Mouse (Mus musculus): ENCODE results near the gene Snrpf. TPM values are rescaled to one million over a fixed set of nuclear protein-coding genes. Genes with fewer than 3 reads are reported as not detected.

Snrpf gene
- 31.3 and 38.6 TPM in 2 replicates for polyA plus RNA-seq (2012; rRNA removed)

DNA sequence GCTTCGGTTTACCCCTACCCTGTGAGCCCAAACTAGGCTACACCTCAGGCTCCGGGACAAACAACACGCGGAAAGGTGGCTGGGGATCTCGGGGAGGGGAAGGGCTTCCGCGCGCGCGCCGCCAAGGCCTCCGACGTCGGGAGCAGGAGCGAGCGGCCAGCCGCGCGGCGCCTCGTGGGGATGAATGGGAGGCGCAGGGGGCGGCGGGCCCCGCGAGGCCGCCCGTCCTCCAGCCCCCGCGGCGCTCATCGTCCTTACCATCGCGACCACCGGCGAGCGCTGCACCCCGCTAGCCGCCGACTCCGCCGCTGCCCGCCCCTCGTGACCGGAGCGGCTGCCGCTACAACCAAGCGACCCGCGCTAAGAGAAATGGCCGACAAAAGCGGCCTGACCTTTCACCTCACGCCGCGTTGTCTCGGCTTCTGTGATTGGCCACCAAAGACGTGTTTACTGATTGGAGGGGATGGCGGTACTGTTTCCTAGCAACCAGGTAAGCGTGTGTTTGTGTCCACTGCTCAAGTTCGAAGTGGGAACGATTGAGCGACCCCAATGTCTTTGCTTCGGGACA lies at the start of gene Snrpf:
Gene Snrpf (minus strand): TSS at position 426 of the 568 bp plus-strand sequence.
- no peak within 1 kb of the TSS for H3K27ac ChIP-seq (ENCODE audit: insufficient read depth, low read depth, low read length)

DNA sequence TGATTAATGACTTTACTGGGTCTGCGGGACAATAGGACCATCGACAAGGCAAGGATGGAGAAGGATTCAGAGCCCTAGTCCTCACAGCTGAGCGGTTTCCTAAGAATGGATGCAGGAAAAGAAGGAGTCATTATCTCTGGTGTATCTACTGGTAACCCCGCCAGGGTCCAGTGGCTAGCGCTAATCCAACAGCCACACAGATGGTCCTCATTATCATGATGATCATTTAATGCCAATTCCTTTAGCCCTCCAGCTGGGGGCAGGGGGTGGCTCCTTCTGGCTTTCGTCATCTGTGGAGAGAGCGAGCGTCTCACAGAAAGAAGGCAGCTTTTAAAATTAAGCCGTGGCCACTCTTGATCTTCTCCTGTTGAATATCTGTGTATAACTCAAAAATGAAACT lies 46.4 kb upstream of the Snrpf start:
- TF ChIP-seq CTCF (IDR thresholded peaks at IDR 0.05; ENCODE audit: extremely low read depth, insufficient read length, insufficient replicate concordance, low read depth, low read length) (no peak), POLR2A (IDR thresholded peaks at IDR 0.05; ENCODE audit: low read depth, low read length) (no peak)
- WGBS = 80% methylated on average over 9 of the region's 9 CpGs
- H3K36me3 ChIP-seq (ENCODE audit: control insufficient read depth, insufficient read depth, low read length) = no peaks in the 10 kb centered on the region
- H3K27ac ChIP-seq (ENCODE audit: insufficient read depth, low read depth, low read length) = no peak overlapping the region
- H3K4me1 ChIP-seq (ENCODE audit: control insufficient read depth, insufficient read depth, insufficient read length, low read length) = 0 out of 2 replicates have a peak, but pooled peaks cover 3% of the 10 kb centered on the region
- no peak overlapping the region for H3K4me3 ChIP-seq (ENCODE audit: low read depth, low read length)
- H3K27me3 ChIP-seq (ENCODE audit: control insufficient read depth, insufficient read depth, low read length) = peaks cover 7% of the 10 kb centered on the region; the same call in 1 of the 2 replicates

More for the DNA sequence above, at the start of gene Snrpf:
- under 1% methylated on average over 63 of the region's 63 CpGs for WGBS
- Histone ChIP-seq H3K4me3 (ENCODE audit: low read depth, low read length) (peak within 1 kb of the TSS; percentile 89), H3K4me1 (ENCODE audit: control insufficient read depth, insufficient read depth, insufficient read length, low read length) (no peaks in the 10 kb centered on the region), H3K27me3 (ENCODE audit: control insufficient read depth, insufficient read depth, low read length) (no peaks in the 10 kb centered on the region), H3K36me3 (ENCODE audit: control insufficient read depth, insufficient read depth, low read length) (peaks cover 3% of the 10 kb centered on the region)
- TF ChIP-seq CTCF (IDR thresholded peaks at IDR 0.05; ENCODE audit: extremely low read depth, insufficient read length, insufficient replicate concordance, low read depth, low read length) (no peak), POLR2A (IDR thresholded peaks at IDR 0.05; ENCODE audit: low read depth, low read length) (peak; percentile 33; the same call in 1 of the 2 replicates)

DNA sequence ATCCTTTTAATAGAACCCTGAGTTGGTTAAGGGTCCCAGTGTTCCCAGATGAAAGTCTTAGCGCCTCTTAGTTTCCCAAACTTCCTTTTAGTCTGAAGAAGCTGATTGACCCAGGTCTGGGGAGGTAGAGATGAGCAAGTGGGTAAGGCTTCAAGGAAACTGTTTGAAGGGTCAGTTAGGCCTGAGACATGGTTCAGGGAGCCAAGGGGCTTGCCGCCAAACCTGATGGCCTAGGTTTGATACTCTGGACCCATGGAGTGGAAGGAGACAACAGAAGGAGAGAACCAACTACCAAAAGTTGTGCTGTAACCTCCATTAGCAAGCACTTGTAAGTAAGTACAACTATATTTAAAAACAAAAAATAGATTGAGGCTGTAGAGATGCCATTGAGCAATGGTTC lies 44.5 kb upstream of the Snrpf start:
- WGBS = 98% methylated on average over 2 of the region's 2 CpGs
- TF ChIP-seq CTCF (IDR thresholded peaks at IDR 0.05; ENCODE audit: extremely low read depth, insufficient read length, insufficient replicate concordance, low read depth, low read length) = no peak
- no peak for TF ChIP-seq POLR2A (IDR thresholded peaks at IDR 0.05; ENCODE audit: low read depth, low read length)
- Histone ChIP-seq H3K36me3 (ENCODE audit: control insufficient read depth, insufficient read depth, low read length) (no peaks in the 10 kb centered on the region), H3K4me3 (ENCODE audit: low read depth, low read length) (no peak overlapping the region), H3K27ac (ENCODE audit: insufficient read depth, low read depth, low read length) (no peak overlapping the region), H3K27me3 (ENCODE audit: control insufficient read depth, insufficient read depth, low read length) (no peaks in the 10 kb centered on the region), H3K4me1 (ENCODE audit: control insufficient read depth, insufficient read depth, insufficient read length, low read length) (peaks cover 2% of the 10 kb centered on the region; the same call in 1 of the 2 replicates)

DNA sequence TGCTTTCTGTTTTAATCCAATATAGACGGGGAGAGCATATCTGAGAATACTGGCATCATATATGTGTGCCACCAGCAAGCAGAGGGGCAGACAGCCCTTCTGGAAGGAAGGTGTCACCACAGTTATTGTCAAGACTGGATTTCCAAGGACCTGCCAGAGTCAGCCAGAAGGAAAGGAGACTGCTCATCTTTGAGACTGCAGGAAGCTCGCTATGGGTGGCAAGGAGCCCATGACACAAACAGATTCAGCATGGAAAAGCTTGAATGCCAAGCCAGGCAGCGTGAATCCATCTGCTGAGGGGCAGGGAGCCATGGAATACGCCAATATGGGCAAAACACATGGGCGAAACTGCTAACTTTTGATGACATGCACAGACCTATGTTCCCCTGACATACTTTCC lies 44.1 kb upstream of the Snrpf start:
- Histone ChIP-seq H3K27me3 (ENCODE audit: control insufficient read depth, insufficient read depth, low read length) (no peaks in the 10 kb centered on the region), H3K4me1 (ENCODE audit: control insufficient read depth, insufficient read depth, insufficient read length, low read length) (peaks cover 2% of the 10 kb centered on the region; the same call in 1 of the 2 replicates), H3K36me3 (ENCODE audit: control insufficient read depth, insufficient read depth, low read length) (no peaks in the 10 kb centered on the region), H3K27ac (ENCODE audit: insufficient read depth, low read depth, low read length) (no peak overlapping the region), H3K4me3 (ENCODE audit: low read depth, low read length) (no peak overlapping the region)
- 90% methylated on average over 5 of the region's 5 CpGs for WGBS
- TF ChIP-seq CTCF (IDR thresholded peaks at IDR 0.05; ENCODE audit: extremely low read depth, insufficient read length, insufficient replicate concordance, low read depth, low read length) (no peak), POLR2A (IDR thresholded peaks at IDR 0.05; ENCODE audit: low read depth, low read length) (no peak)

DNA sequence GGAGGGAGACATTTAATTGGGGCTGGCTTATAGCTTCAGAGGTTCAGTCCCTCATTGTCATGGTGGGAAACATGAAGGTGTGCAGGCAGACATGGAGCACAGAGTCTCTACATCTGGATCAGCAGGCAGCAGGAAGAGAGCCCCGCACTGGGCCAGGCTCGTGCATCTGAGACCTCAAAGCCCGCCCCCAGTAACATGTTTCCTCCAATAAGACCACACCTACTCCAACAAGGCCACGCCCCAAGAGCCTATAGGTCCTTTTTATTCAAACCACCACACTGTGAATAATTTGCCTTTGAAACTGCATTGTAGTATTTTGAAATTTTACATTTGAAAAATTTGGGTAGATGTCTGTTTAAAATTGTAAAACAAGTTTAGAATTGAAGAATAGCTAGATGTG lies 42.6 kb upstream of the Snrpf start:
- Histone ChIP-seq H3K27ac (ENCODE audit: insufficient read depth, low read depth, low read length) (no peak overlapping the region), H3K4me1 (ENCODE audit: control insufficient read depth, insufficient read depth, insufficient read length, low read length) (peaks cover 2% of the 10 kb centered on the region; the same call in 1 of the 2 replicates), H3K36me3 (ENCODE audit: control insufficient read depth, insufficient read depth, low read length) (no peaks in the 10 kb centered on the region), H3K4me3 (ENCODE audit: low read depth, low read length) (no peak overlapping the region), H3K27me3 (ENCODE audit: control insufficient read depth, insufficient read depth, low read length) (no peaks in the 10 kb centered on the region)
- TF ChIP-seq CTCF (IDR thresholded peaks at IDR 0.05; ENCODE audit: extremely low read depth, insufficient read length, insufficient replicate concordance, low read depth, low read length) (no peak), POLR2A (IDR thresholded peaks at IDR 0.05; ENCODE audit: low read depth, low read length) (no peak)
- WGBS = 78% methylated on average over 4 of the region's 4 CpGs

DNA sequence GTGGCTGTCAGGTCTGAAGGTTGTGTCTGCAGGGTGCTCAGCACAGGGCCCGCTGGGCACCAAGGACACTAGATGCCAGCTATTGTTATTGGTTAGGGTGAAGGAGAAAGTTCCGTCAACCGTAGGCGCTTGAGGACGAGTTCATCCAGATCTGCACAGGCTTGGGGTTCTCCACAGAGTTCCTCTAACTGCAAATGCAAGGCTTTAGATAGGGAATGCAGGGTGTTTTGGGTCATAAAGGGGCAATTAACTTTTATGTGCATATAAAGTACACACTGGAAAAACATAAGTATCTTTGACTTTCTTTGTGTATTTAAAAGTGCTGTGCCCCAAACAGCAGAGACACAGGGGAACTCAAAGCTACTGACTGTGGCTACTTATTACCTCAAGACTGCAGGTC lies 40.8 kb upstream of the Snrpf start:
- no peak overlapping the region for H3K27ac ChIP-seq (ENCODE audit: insufficient read depth, low read depth, low read length)
- no peak for TF ChIP-seq CTCF (IDR thresholded peaks at IDR 0.05; ENCODE audit: extremely low read depth, insufficient read length, insufficient replicate concordance, low read depth, low read length)
- no peak for TF ChIP-seq POLR2A (IDR thresholded peaks at IDR 0.05; ENCODE audit: low read depth, low read length)
- 42% methylated on average over 5 of the region's 5 CpGs for WGBS
- H3K36me3 ChIP-seq (ENCODE audit: control insufficient read depth, insufficient read depth, low read length) = no peaks in the 10 kb centered on the region
- H3K4me3 ChIP-seq (ENCODE audit: low read depth, low read length) = no peak overlapping the region
- no peaks in the 10 kb centered on the region for H3K27me3 ChIP-seq (ENCODE audit: control insufficient read depth, insufficient read depth, low read length)
- H3K4me1 ChIP-seq (ENCODE audit: control insufficient read depth, insufficient read depth, insufficient read length, low read length) = peaks cover 2% of the 10 kb centered on the region; the same call in 1 of the 2 replicates

DNA sequence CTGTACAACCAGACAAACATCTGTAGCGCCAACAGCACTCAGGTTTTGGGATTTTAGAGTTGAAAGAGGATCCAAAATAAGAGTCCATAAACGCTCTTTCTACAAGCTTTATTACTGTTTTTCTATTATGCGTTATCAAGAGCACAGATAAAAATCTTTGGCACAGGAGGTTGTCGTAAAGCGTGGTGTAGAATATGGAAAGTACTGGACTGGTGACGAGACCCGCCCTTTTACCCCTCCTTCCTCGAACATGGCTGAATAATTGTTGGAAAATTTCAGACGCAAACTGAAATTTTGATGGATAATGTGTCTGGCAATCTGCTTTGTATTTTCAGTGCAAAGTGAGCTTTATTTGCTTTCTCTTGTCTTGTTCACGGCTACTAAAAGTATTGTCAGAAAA lies 34.6 kb upstream of the Snrpf start:
- Histone ChIP-seq H3K36me3 (ENCODE audit: control insufficient read depth, insufficient read depth, low read length) (no peaks in the 10 kb centered on the region), H3K27ac (ENCODE audit: insufficient read depth, low read depth, low read length) (peak overlapping the region; percentile 86), H3K4me1 (ENCODE audit: control insufficient read depth, insufficient read depth, insufficient read length, low read length) (peaks cover 6% of the 10 kb centered on the region; the same call in 1 of the 2 replicates), H3K4me3 (ENCODE audit: low read depth, low read length) (no peak overlapping the region), H3K27me3 (ENCODE audit: control insufficient read depth, insufficient read depth, low read length) (no peaks in the 10 kb centered on the region)
- 15% methylated on average over 10 of the region's 10 CpGs for WGBS
- TF ChIP-seq CTCF (IDR thresholded peaks at IDR 0.05; ENCODE audit: extremely low read depth, insufficient read length, insufficient replicate concordance, low read depth, low read length) = no peak
- no peak for TF ChIP-seq POLR2A (IDR thresholded peaks at IDR 0.05; ENCODE audit: low read depth, low read length)

Data from small intestine, adult 2 months (tissue).